Mouse (Mus musculus): ENCODE results near the gene 1700003F12Rik. TPM values are rescaled to one million over a fixed set of nuclear protein-coding genes. Genes with fewer than 3 reads are reported as not detected.

1700003F12Rik gene
- polyA plus RNA-seq, 1 experiment from 2014 or later: 1.2 TPM

GRCm38 (mm10) chr2:154525285-154525684 lies 21.6 kb upstream of the 1700003F12Rik start:
- no peaks in the 10 kb centered on the region for H3K27me3 ChIP-seq
- no peaks in the 10 kb centered on the region for H3K4me1 ChIP-seq
- H3K4me2 ChIP-seq (replicated peaks): no peak overlapping the region
- no peaks in the 10 kb centered on the region for H3K9me3 ChIP-seq
- no peak overlapping the region for H3K27ac ChIP-seq
- no peak overlapping the region for H3K9ac ChIP-seq
- WGBS: 95% methylated on average over 2 of the region's 2 CpGs
- ATAC-seq (ENCODE audit: insufficient number of reproducible peaks, insufficient read depth, low FRiP score, low TSS enrichment): no peak
- H3K36me3 ChIP-seq: peaks cover 61% of the 10 kb centered on the region
- no peak overlapping the region for H3K4me3 ChIP-seq

GRCm38 (mm10) chr2:154526531-154526930 lies 20.4 kb upstream of the 1700003F12Rik start:
- Histone ChIP-seq H3K4me1 (no peaks in the 10 kb centered on the region), H3K9me3 (no peaks in the 10 kb centered on the region), H3K4me3 (no peak overlapping the region), H3K27me3 (no peaks in the 10 kb centered on the region), H3K9ac (no peak overlapping the region), H3K36me3 (peaks cover 66% of the 10 kb centered on the region), H3K27ac (no peak overlapping the region), H3K4me2 (replicated peaks) (no peak overlapping the region)
- no peak for ATAC-seq (ENCODE audit: insufficient number of reproducible peaks, insufficient read depth, low FRiP score, low TSS enrichment)
- 83% methylated on average over 3 of the region's 3 CpGs for WGBS

- H3K27ac ChIP-seq: no peak overlapping the region
- no peaks in the 10 kb centered on the region for H3K27me3 ChIP-seq
- 72% methylated on average over 3 of the region's 3 CpGs for WGBS
- H3K9me3 ChIP-seq: no peaks in the 10 kb centered on the region
- peaks cover 67% of the 10 kb centered on the region for H3K36me3 ChIP-seq
- H3K9ac ChIP-seq: no peak overlapping the region
- no peak overlapping the region for H3K4me3 ChIP-seq
- no peak for ATAC-seq (ENCODE audit: insufficient number of reproducible peaks, insufficient read depth, low FRiP score, low TSS enrichment)
- H3K4me2 ChIP-seq (replicated peaks): no peak overlapping the region
- no peaks in the 10 kb centered on the region for H3K4me1 ChIP-seq
Measured at GRCm38 (mm10) chr2:154532888-154533287, 14.0 kb upstream of the 1700003F12Rik start.

GRCm38 (mm10) chr2:154534704-154535270 lies 12.1 kb upstream of the 1700003F12Rik start:
- ATAC-seq (ENCODE audit: insufficient number of reproducible peaks, insufficient read depth, low FRiP score, low TSS enrichment): no peak
- no peak overlapping the region for H3K4me3 ChIP-seq
- WGBS: 93% methylated on average over 12 of the region's 12 CpGs
- H3K4me1 ChIP-seq: no peaks in the 10 kb centered on the region
- no peak overlapping the region for H3K27ac ChIP-seq
- peaks cover 54% of the 10 kb centered on the region for H3K36me3 ChIP-seq
- H3K9me3 ChIP-seq: no peaks in the 10 kb centered on the region
- no peak overlapping the region for H3K4me2 ChIP-seq (replicated peaks)
- H3K27me3 ChIP-seq: no peaks in the 10 kb centered on the region
- no peak overlapping the region for H3K9ac ChIP-seq

- H3K9ac ChIP-seq: no peak overlapping the region
- ATAC-seq (ENCODE audit: insufficient number of reproducible peaks, insufficient read depth, low FRiP score, low TSS enrichment): no peak
- no peaks in the 10 kb centered on the region for H3K27me3 ChIP-seq
- WGBS: 66% methylated on average over 2 of the region's 2 CpGs
- H3K4me3 ChIP-seq: no peak overlapping the region
- peaks cover 38% of the 10 kb centered on the region for H3K36me3 ChIP-seq
- H3K4me1 ChIP-seq: no peaks in the 10 kb centered on the region
- H3K9me3 ChIP-seq: no peaks in the 10 kb centered on the region
- H3K27ac ChIP-seq: no peak overlapping the region
- H3K4me2 ChIP-seq (replicated peaks): no peak overlapping the region
Measured at GRCm38 (mm10) chr2:154538310-154538709, 8.6 kb upstream of the 1700003F12Rik start.

- no peaks in the 10 kb centered on the region for H3K4me1 ChIP-seq
- H3K36me3 ChIP-seq: peaks cover 36% of the 10 kb centered on the region
- H3K27ac ChIP-seq: no peak overlapping the region
- no peak overlapping the region for H3K4me2 ChIP-seq (replicated peaks)
- no peaks in the 10 kb centered on the region for H3K9me3 ChIP-seq
- H3K4me3 ChIP-seq: no peak overlapping the region
- WGBS: 74% methylated on average over 3 of the region's 3 CpGs
- H3K9ac ChIP-seq: no peak overlapping the region
- ATAC-seq (ENCODE audit: insufficient number of reproducible peaks, insufficient read depth, low FRiP score, low TSS enrichment): no peak
- H3K27me3 ChIP-seq: no peaks in the 10 kb centered on the region
Measured at GRCm38 (mm10) chr2:154538710-154539109, 8.2 kb upstream of the 1700003F12Rik start.

- Histone ChIP-seq H3K9ac (no peak overlapping the region), H3K27me3 (no peaks in the 10 kb centered on the region), H3K4me1 (no peaks in the 10 kb centered on the region), H3K4me3 (no peak overlapping the region), H3K9me3 (no peaks in the 10 kb centered on the region), H3K27ac (no peak overlapping the region), H3K36me3 (peaks cover 26% of the 10 kb centered on the region), H3K4me2 (replicated peaks) (no peak overlapping the region)
- no peak for ATAC-seq (ENCODE audit: insufficient number of reproducible peaks, insufficient read depth, low FRiP score, low TSS enrichment)
- WGBS: 77% methylated on average over 3 of the region's 3 CpGs
Measured at GRCm38 (mm10) chr2:154539720-154540119, 7.2 kb upstream of the 1700003F12Rik start.

GRCm38 (mm10) chr2:154541630-154542029 lies 5.3 kb upstream of the 1700003F12Rik start:
- WGBS: 76% methylated on average over 2 of the region's 2 CpGs
- no peak for ATAC-seq (ENCODE audit: insufficient number of reproducible peaks, insufficient read depth, low FRiP score, low TSS enrichment)
- Histone ChIP-seq H3K9ac (no peak overlapping the region), H3K4me1 (no peaks in the 10 kb centered on the region), H3K36me3 (peaks cover 9% of the 10 kb centered on the region), H3K4me3 (no peak overlapping the region), H3K9me3 (no peaks in the 10 kb centered on the region), H3K27ac (no peak overlapping the region), H3K4me2 (replicated peaks) (no peak overlapping the region), H3K27me3 (no peaks in the 10 kb centered on the region)

- Histone ChIP-seq H3K9me3 (no peaks in the 10 kb centered on the region), H3K4me1 (peaks cover 5% of the 10 kb centered on the region; the same call in 1 of the 2 replicates), H3K4me3 (no peak overlapping the region), H3K36me3 (0 out of 2 replicates have a peak, but pooled peaks cover 3% of the 10 kb centered on the region), H3K4me2 (replicated peaks) (no peak overlapping the region), H3K9ac (no peak overlapping the region), H3K27me3 (no peaks in the 10 kb centered on the region), H3K27ac (no peak overlapping the region)
- WGBS: 94% methylated on average over 9 of the region's 9 CpGs
- ATAC-seq (ENCODE audit: insufficient number of reproducible peaks, insufficient read depth, low FRiP score, low TSS enrichment): no peak
Measured at GRCm38 (mm10) chr2:154543567-154544347, 3.1 kb upstream of the 1700003F12Rik start.

- Histone ChIP-seq H3K36me3 (no peaks in the 10 kb centered on the region), H3K4me1 (peaks cover 28% of the 10 kb centered on the region), H3K9ac (no peak overlapping the region), H3K4me2 (replicated peaks) (peak overlapping the region; percentile 84), H3K27me3 (peaks cover 31% of the 10 kb centered on the region), H3K9me3 (no peaks in the 10 kb centered on the region), H3K27ac (no peak overlapping the region), H3K4me3 (0 out of 2 replicates have a peak overlapping the region, but pooled peaks have one; percentile 40)
- 50% methylated on average over 3 of the region's 3 CpGs for WGBS
- no peak for ATAC-seq (ENCODE audit: insufficient number of reproducible peaks, insufficient read depth, low FRiP score, low TSS enrichment)
Measured at GRCm38 (mm10) chr2:154548688-154549087, 1.8 kb downstream of the 1700003F12Rik start.

GRCm38 (mm10) chr2:154549127-154549885 lies 2.4 kb downstream of the 1700003F12Rik start:
- peaks cover 28% of the 10 kb centered on the region for H3K4me1 ChIP-seq
- H3K9ac ChIP-seq: peak overlapping the region; percentile 50
- H3K9me3 ChIP-seq: no peaks in the 10 kb centered on the region
- H3K27me3 ChIP-seq: peaks cover 31% of the 10 kb centered on the region
- no peak overlapping the region for H3K27ac ChIP-seq
- peak overlapping the region; percentile 84 for H3K4me2 ChIP-seq (replicated peaks)
- peak overlapping the region; percentile 40 for H3K4me3 ChIP-seq
- no peaks in the 10 kb centered on the region for H3K36me3 ChIP-seq
- 3% methylated on average over 47 of the region's 48 CpGs for WGBS
- peak; percentile 49 for ATAC-seq (ENCODE audit: insufficient number of reproducible peaks, insufficient read depth, low FRiP score, low TSS enrichment)

- peak overlapping the region; percentile 84 for H3K4me2 ChIP-seq (replicated peaks)
Measured at GRCm38 (mm10) chr2:154549886-154550189, 3.0 kb downstream of the 1700003F12Rik start.

More at GRCm38 (mm10) chr2:154549886-154550189, 3.0 kb downstream of the 1700003F12Rik start:
- WGBS: 16% methylated on average over 20 of the region's 20 CpGs
- Histone ChIP-seq H3K9ac (no peak overlapping the region), H3K27me3 (peaks cover 32% of the 10 kb centered on the region), H3K36me3 (no peaks in the 10 kb centered on the region), H3K4me3 (peak overlapping the region; percentile 40), H3K9me3 (no peaks in the 10 kb centered on the region), H3K27ac (no peak overlapping the region), H3K4me1 (peaks cover 28% of the 10 kb centered on the region)
- ATAC-seq (ENCODE audit: insufficient number of reproducible peaks, insufficient read depth, low FRiP score, low TSS enrichment): no peak
